Mouse (Mus musculus): Measurements from ENCODE around the gene Fam111a. TPM values are rescaled to one million over a fixed set of nuclear protein-coding genes. Genes with fewer than 3 reads are reported as not detected.

Fam111a gene
- total RNA-seq, 2 experiments from 2014 or later = 21.3 to 21.5 TPM

GRCm38 (mm10) chr19:12600684-12601480 is 55.3 kb downstream of the Fam111a start:
- DNase-seq (ENCODE audit: low spot score in 2 of 2) = no peak

GRCm38 (mm10) chr19:12608336-12608735 is 62.8 kb downstream of the Fam111a start:
- DNase-seq (ENCODE audit: low spot score in 2 of 2) = no peak

- DNase-seq (ENCODE audit: low spot score in 2 of 2) = no peak
These were observed 68.1 kb downstream of the Fam111a start for GRCm38 (mm10) chr19:12613646-12614045.

GRCm38 (mm10) chr19:12633176-12633575 is 87.6 kb downstream of the Fam111a start, which contains the start of gene Glyat:
Gene Glyat (plus strand): TSS chr19:12633308.
- DNase-seq (ENCODE audit: low spot score in 2 of 2) = no peak

- no peak for DNase-seq (ENCODE audit: low spot score in 2 of 2)
These were observed 88.7 kb downstream of the Fam111a start for GRCm38 (mm10) chr19:12634259-12634658.

- no peak for DNase-seq (ENCODE audit: low spot score in 2 of 2)
These were observed 89.4 kb downstream of the Fam111a start for GRCm38 (mm10) chr19:12634963-12635362.

GRCm38 (mm10) chr19:12636863-12637262 is 91.3 kb downstream of the Fam111a start:
- DNase-seq (ENCODE audit: low spot score in 2 of 2) = no peak

GRCm38 (mm10) chr19:12638049-12638448 is 92.5 kb downstream of the Fam111a start:
- no peak for DNase-seq (ENCODE audit: low spot score in 2 of 2)

Other genes starting within 250 kb of the Fam111a start
- gene Olfr1436, start 246.6 kb upstream of the Fam111a start, total RNA-seq (2021) = not detected
- not detected for gene Olfr1437, start 220.6 kb upstream of the Fam111a start, total RNA-seq (2021)
- gene Olfr1438-ps1, start 209.8 kb upstream of the Fam111a start, total RNA-seq (2021) = not detected
- not detected for gene Olfr1440, start 158.5 kb upstream of the Fam111a start, total RNA-seq (2021)
- gene Olfr1441, start 128.3 kb upstream of the Fam111a start, total RNA-seq (2021) = not detected
- gene Pfpl, start 117.8 kb upstream of the Fam111a start, total RNA-seq (2021) = not detected
- 1 to 10 TPM; 3.7 to 3.9 TPM for gene Mpeg1, start 85.0 kb upstream of the Fam111a start, total RNA-seq (2021)
- 10 to 100 TPM; 33.2 to 37.5 TPM for gene Dtx4, start 44.3 kb upstream of the Fam111a start, total RNA-seq (2021)
- 1 to 10 TPM in 1 of 2 experiments, not detected in 1; 1.0 TPM for gene Gm4952, start 54.2 kb downstream of the Fam111a start, total RNA-seq (2021)
- gene Glyat, start 87.6 kb downstream of the Fam111a start, total RNA-seq (2021) = not detected
- not detected for gene Olfr1442, start 124.7 kb downstream of the Fam111a start, total RNA-seq (2021)
- not detected for gene Olfr1443, start 132.4 kb downstream of the Fam111a start, total RNA-seq (2021)
- gene Keg1, start 150.0 kb downstream of the Fam111a start, total RNA-seq (2021) = under 1 TPM in 1 of 2 experiments, not detected in 1; 0.49 TPM
- 1 to 10 TPM; 2.6 to 3.8 TPM for gene Cntf, start 219.9 kb downstream of the Fam111a start, total RNA-seq (2021)

Data from gastrocnemius, postnatal 4 days (tissue).